Mouse (Mus musculus) C2C12 (cell line): ENCODE measurements around the gene Heatr3.

Experiments
- CTCF ChIP-seq: IDR thresholded peaks from one replicate; pipeline ENCODE4 v1.5.1; 2011; ENCODE audit not compliant: control insufficient read depth, insufficient read depth, insufficient read length
- USF1 ChIP-seq: IDR thresholded peaks from one replicate; pipeline ENCODE4 v1.6.1; 2011; ENCODE audit warnings: low read depth, mild to moderate bottlenecking, control low read depth, moderate library complexity

DNA sequence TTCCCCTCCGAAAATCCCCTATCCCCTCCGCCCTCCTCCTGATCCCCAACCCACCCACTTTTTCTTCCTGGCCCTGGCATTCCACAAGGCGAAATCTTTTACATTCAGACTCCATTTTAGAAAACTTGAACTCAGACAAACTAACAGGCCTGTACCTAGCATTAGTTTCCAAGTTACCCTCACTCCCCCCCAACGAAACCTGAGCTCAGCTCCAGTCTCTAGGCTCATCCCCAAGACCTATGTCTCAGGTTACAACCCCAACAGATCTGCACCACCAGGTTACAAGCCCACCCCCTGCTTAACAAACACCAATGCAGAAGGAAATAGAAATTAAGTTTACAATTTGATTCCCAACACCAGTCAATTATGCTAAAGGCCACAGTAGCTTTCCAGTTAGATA, 44.3 kb upstream of the Heatr3 start:
- TF ChIP-seq CTCF (no peak), USF1 (no peak)
